7 mouse cellular contexts compared by ENCODE assay signal in the genomic region with DNA sequence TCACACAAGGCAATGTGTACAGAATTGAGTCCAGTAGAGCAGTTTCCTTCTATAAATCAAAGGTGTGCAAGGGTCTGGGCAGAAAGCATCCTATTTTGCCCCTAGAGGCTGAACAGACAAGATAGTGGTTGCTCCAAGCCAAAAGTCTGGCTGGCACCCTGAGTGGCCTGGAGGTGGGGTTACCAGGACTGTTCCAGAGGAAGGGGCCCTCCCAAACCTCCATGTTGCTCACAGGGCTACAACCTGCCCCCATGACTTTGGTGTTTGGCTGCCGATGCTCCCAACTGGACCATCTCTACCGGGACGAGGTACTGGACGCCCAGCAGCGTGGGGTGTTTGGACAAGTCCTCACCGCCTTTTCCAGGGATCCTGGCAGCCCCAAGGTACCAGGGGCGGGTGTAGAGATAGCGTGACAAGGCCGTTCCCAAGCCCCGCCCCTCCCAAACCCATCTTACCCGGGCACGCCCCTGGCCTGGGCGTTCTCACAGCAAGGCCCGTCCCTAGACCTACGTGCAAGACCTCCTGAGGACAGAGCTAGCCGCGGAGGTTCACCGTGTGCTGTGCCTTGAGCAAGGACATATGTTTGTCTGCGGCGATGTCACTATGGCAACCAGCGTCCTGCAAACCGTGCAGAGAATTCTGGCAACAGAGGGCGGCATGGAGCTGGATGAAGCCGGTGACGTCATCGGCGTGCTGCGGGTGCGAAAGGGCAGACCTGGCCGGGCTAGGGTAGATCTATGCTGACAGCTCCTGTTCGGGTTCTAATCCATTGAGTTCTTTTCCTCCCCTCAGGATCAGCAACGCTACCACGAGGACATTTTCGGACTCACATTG. TPM values are rescaled to one million over a fixed set of nuclear protein-coding genes. Genes with fewer than 3 reads are reported as not detected.
A peak's percentile ranks its signal among the peaks of the same experiment; 100 is the strongest.
DNase-seq lines count a peak whose midpoint lies in the region; ATAC-seq lines count a peak whose summit lies in the region.

No protein-coding gene starts in this region.

- under 1% methylated on average over 34 of the region's 34 CpGs for WGBS in embryonic facial prominence, embryonic 11.5 days
- WGBS in limb, embryonic 11.5 days, result 1% methylated on average over 34 of the region's 34 CpGs
- WGBS in midbrain, embryonic 14.5 days, result under 1% methylated on average over 34 of the region's 34 CpGs

- peaks cover 3% of the 10 kb centered on the region; the same call in 1 of the 2 replicates for H3K4me1 ChIP-seq in embryonic facial prominence, embryonic 11.5 days (ENCODE audit: control insufficient read depth, insufficient read depth, low read length)
- H3K4me1 ChIP-seq in limb, embryonic 11.5 days (ENCODE audit: control insufficient read depth, insufficient read depth, low read length), result peaks cover 4% of the 10 kb centered on the region; the same call in 1 of the 2 replicates
- H3K4me1 ChIP-seq in midbrain, embryonic 14.5 days (ENCODE audit: control insufficient read depth, insufficient read depth, low read length), result peaks cover 24% of the 10 kb centered on the region

- no peaks in the 10 kb centered on the region for H3K9me3 ChIP-seq in embryonic facial prominence, embryonic 11.5 days (replicated peaks; ENCODE audit: control insufficient read depth, low read length)
- H3K9me3 ChIP-seq in limb, embryonic 11.5 days (ENCODE audit: control insufficient read depth, low read length), result no peaks in the 10 kb centered on the region
- H3K9me3 ChIP-seq in midbrain, embryonic 14.5 days (ENCODE audit: control insufficient read depth, low read length), result no peaks in the 10 kb centered on the region

- no peak overlapping the region for H3K27ac ChIP-seq in embryonic facial prominence, embryonic 11.5 days (replicated peaks; ENCODE audit: low read depth, low read length)
- no peak overlapping the region for H3K27ac ChIP-seq in limb, embryonic 11.5 days (replicated peaks; ENCODE audit: low read depth, low read length)
- peak overlapping the region; percentile 70 for H3K27ac ChIP-seq in midbrain, embryonic 14.5 days (replicated peaks; ENCODE audit: low read depth, low read length)

- H3K27me3 ChIP-seq in embryonic facial prominence, embryonic 11.5 days (ENCODE audit: control insufficient read depth, insufficient read depth, low read length), result peaks cover 12% of the 10 kb centered on the region
- H3K27me3 ChIP-seq in limb, embryonic 11.5 days (ENCODE audit: control insufficient read depth, insufficient read depth, low read length), result 0 out of 2 replicates have a peak, but pooled peaks cover 3% of the 10 kb centered on the region
- peaks cover 9% of the 10 kb centered on the region; the same call in 1 of the 2 replicates for H3K27me3 ChIP-seq in midbrain, embryonic 14.5 days (ENCODE audit: control insufficient read depth, insufficient read depth, low read length)

- H3K4me2 ChIP-seq in embryonic facial prominence, embryonic 11.5 days (ENCODE audit: low read depth, low read length), result peak overlapping the region; percentile 79
- H3K4me2 ChIP-seq in limb, embryonic 11.5 days (ENCODE audit: low read depth, severe bottlenecking), result peak overlapping the region; percentile 66
- peak overlapping the region; percentile 70 for H3K4me2 ChIP-seq in midbrain, embryonic 14.5 days (ENCODE audit: low read length)

- H3K9ac ChIP-seq in embryonic facial prominence, embryonic 11.5 days (replicated peaks; ENCODE audit: low read length), result peak overlapping the region; percentile 46
- peak overlapping the region; percentile 28; the same call in 1 of the 2 replicates for H3K9ac ChIP-seq in limb, embryonic 11.5 days (ENCODE audit: low read length)
- peak overlapping the region; percentile 52 for H3K9ac ChIP-seq in midbrain, embryonic 14.5 days (replicated peaks; ENCODE audit: low read length)

- DNase-seq in adrenal gland, postnatal 14 days, result peak; percentile 96
- DNase-seq in embryonic facial prominence, embryonic 11.5 days (ENCODE audit: low spot score), result peak; percentile 95
- DNase-seq in heart, adult 11 months, result peak; percentile 99
- DNase-seq in kidney, adult 18-20 months, result peak; percentile 89
- DNase-seq in limb, embryonic 11.5 days (ENCODE audit: low spot score), result peak; percentile 97
- DNase-seq in midbrain, embryonic 14.5 days, result peak; percentile 97
- DNase-seq in spleen, adult 18-20 months, result peak; percentile 74 to 85

- no peaks in the 10 kb centered on the region for H3K36me3 ChIP-seq in embryonic facial prominence, embryonic 11.5 days (replicated peaks; ENCODE audit: control insufficient read depth, insufficient read depth, low read depth, low read length)
- no peaks in the 10 kb centered on the region for H3K36me3 ChIP-seq in limb, embryonic 11.5 days (ENCODE audit: control insufficient read depth, insufficient read depth, low read length)
- H3K36me3 ChIP-seq in midbrain, embryonic 14.5 days (ENCODE audit: control insufficient read depth, insufficient read depth, low read length), result no peaks in the 10 kb centered on the region

- ATAC-seq in embryonic facial prominence, embryonic 11.5 days (replicated peaks; ENCODE audit: insufficient number of reproducible peaks, low FRiP score, low TSS enrichment, low read depth), result peak; percentile 86
- peak; percentile 64 for ATAC-seq in limb, embryonic 11.5 days (ENCODE audit: insufficient number of reproducible peaks, low FRiP score, low TSS enrichment, low read depth)
- ATAC-seq in midbrain, embryonic 14.5 days (ENCODE audit: low FRiP score, low TSS enrichment), result peak; percentile 87

- peak overlapping the region; percentile 42 for H3K4me3 ChIP-seq in embryonic facial prominence, embryonic 11.5 days (ENCODE audit: low read depth, low read length)
- peak overlapping the region; percentile 33 for H3K4me3 ChIP-seq in limb, embryonic 11.5 days (ENCODE audit: low read depth, low read length)
- peak overlapping the region; percentile 39 for H3K4me3 ChIP-seq in midbrain, embryonic 14.5 days (replicated peaks; ENCODE audit: low read depth, low read length)

RNA-seq across cellular contexts. Expression of a gene that starts 8.7 kb away (rescaled TPM):
- 0.41 and 0.60 TPM in 2 replicates for total RNA-seq in adrenal gland, postnatal 14 days (2021)
- polyA plus RNA-seq in embryonic facial prominence, embryonic 11.5 days (2014; fragmentation: Nextera tagmentation; extraction: Ambion mirVana), result 0.18 and 0.21 TPM in 2 replicates
- polyA plus RNA-seq in limb, embryonic 11.5 days (2014; fragmentation: Nextera tagmentation; extraction: Ambion mirVana), result 0.35 and 1.2 TPM in 2 replicates
- 0.72 and 1.0 TPM in 2 replicates for polyA plus RNA-seq in midbrain, embryonic 14.5 days (2014; fragmentation: Nextera tagmentation; extraction: Ambion mirVana)

RNA-seq across cellular contexts. Expression of a gene that starts 10.2 kb away (rescaled TPM):
- total RNA-seq in adrenal gland, postnatal 14 days (2021), result 80.9 and 92.2 TPM in 2 replicates
- polyA plus RNA-seq in embryonic facial prominence, embryonic 11.5 days (2014; fragmentation: Nextera tagmentation; extraction: Ambion mirVana), result 27.0 and 27.4 TPM in 2 replicates
- polyA plus RNA-seq in limb, embryonic 11.5 days (2014; fragmentation: Nextera tagmentation; extraction: Ambion mirVana), result 37.6 and 40.5 TPM in 2 replicates
- 45.3 and 52.1 TPM in 2 replicates for polyA plus RNA-seq in midbrain, embryonic 14.5 days (2014; fragmentation: Nextera tagmentation; extraction: Ambion mirVana)

RNA-seq across cellular contexts. Expression of a gene that starts 18.6 kb away (rescaled TPM):
- 16.8 and 18.3 TPM in 2 replicates for total RNA-seq in adrenal gland, postnatal 14 days (2021)
- 3.2 and 4.2 TPM in 2 replicates for polyA plus RNA-seq in embryonic facial prominence, embryonic 11.5 days (2014; fragmentation: Nextera tagmentation; extraction: Ambion mirVana)
- 4.8 and 5.3 TPM in 2 replicates for polyA plus RNA-seq in limb, embryonic 11.5 days (2014; fragmentation: Nextera tagmentation; extraction: Ambion mirVana)
- 5.1 and 7.0 TPM in 2 replicates for polyA plus RNA-seq in midbrain, embryonic 14.5 days (2014; fragmentation: Nextera tagmentation; extraction: Ambion mirVana)

RNA-seq across cellular contexts. Expression of a gene that starts 29.9 kb away (rescaled TPM):
- 1.1 TPM in 1 of 2 replicates, not detected in the other for total RNA-seq in adrenal gland, postnatal 14 days (2021)
- 0.42 and 0.45 TPM in 2 replicates for polyA plus RNA-seq in embryonic facial prominence, embryonic 11.5 days (2014; fragmentation: Nextera tagmentation; extraction: Ambion mirVana)
- 0.33 and 0.40 TPM in 2 replicates for polyA plus RNA-seq in limb, embryonic 11.5 days (2014; fragmentation: Nextera tagmentation; extraction: Ambion mirVana)
- not detected in 2 replicates for polyA plus RNA-seq in midbrain, embryonic 14.5 days (2014; fragmentation: Nextera tagmentation; extraction: Ambion mirVana)

RNA-seq across cellular contexts. Expression of a gene that starts 31.8 kb away (rescaled TPM):
- total RNA-seq in adrenal gland, postnatal 14 days (2021), result 10.7 and 11.1 TPM in 2 replicates
- 3.7 and 4.2 TPM in 2 replicates for polyA plus RNA-seq in embryonic facial prominence, embryonic 11.5 days (2014; fragmentation: Nextera tagmentation; extraction: Ambion mirVana)
- polyA plus RNA-seq in limb, embryonic 11.5 days (2014; fragmentation: Nextera tagmentation; extraction: Ambion mirVana), result 6.7 and 7.1 TPM in 2 replicates
- polyA plus RNA-seq in midbrain, embryonic 14.5 days (2014; fragmentation: Nextera tagmentation; extraction: Ambion mirVana), result 10.2 and 13.1 TPM in 2 replicates
